In genomic region chr4:142248426-142248825, GRCm38 (mm10) we compare ENCODE assay signal across 8 mouse cellular contexts. TPM values are rescaled to one million over a fixed set of nuclear protein-coding genes. Genes with fewer than 3 reads are reported as not detected.
DNase-seq lines count a peak whose midpoint lies in the region; ATAC-seq and TF ChIP-seq lines count a peak whose summit lies in the region.

No protein-coding gene starts in this region.

- intact Hi-C loops in heart, postnatal 36 days (cut with DNase I): loop anchor here (1.0 to 5.0 kb wide), 6 partner anchors 41 to 774 kb away; no protein-coding TSS in a partner anchor

- TF ChIP-seq EP300 in MEL (IDR thresholded peaks at IDR 0.05; ENCODE audit: low read depth in 1 of 2, low read length in 2 of 2): no peak

- H3K9me3 ChIP-seq in MEL (replicated peaks; ENCODE audit: insufficient read depth, low read length): no peaks in the 10 kb centered on the region

- H3K79me2 ChIP-seq in MEL (ENCODE audit: control insufficient read depth, insufficient read depth, low read length, poor library complexity): no peaks in the 10 kb centered on the region

- no peaks in the 10 kb centered on the region for H3K4me1 ChIP-seq in MEL (ENCODE audit: control insufficient read depth in 1 of 2, insufficient read depth in 2 of 2, low read length in 2 of 2)

- no peak overlapping the region for H3K4me3 ChIP-seq in MEL (ENCODE audit: control insufficient read depth in 1 of 2, insufficient read depth in 1 of 2, low read depth in 2 of 2, low read length in 2 of 2)

- DNase-seq in MEL (ENCODE audit: low read depth, low spot score) (peak; percentile 27), MN1 (ENCODE audit: low spot score) (no peak)
- DNase-seq in brain, adult 2 months (ENCODE audit: low read depth, low spot score): peak; percentile 87
- DNase-seq in heart, postnatal 36 days: peak; percentile 82 to 94
- peak; percentile 76 to 96 for DNase-seq in layer of hippocampus, postnatal 25 days (ENCODE audit: extremely low spot score in 1 of 2, low spot score in 1 of 2)
- DNase-seq in right cerebral cortex, postnatal 36 days (ENCODE audit: low spot score in 2 of 2): peak; percentile 46 to 53

- H3K27ac ChIP-seq in MEL (ENCODE audit: control insufficient read depth, low read depth, low read length): no peak overlapping the region

- no peak overlapping the region for H3K9ac ChIP-seq in MEL (ENCODE audit: control insufficient read depth, low read depth, low read length, poor library complexity, severe bottlenecking)

- no peaks in the 10 kb centered on the region for H3K36me3 ChIP-seq in MEL (ENCODE audit: control insufficient read depth in 1 of 2, insufficient read depth in 2 of 2, low read length in 2 of 2)

- peak; percentile 57; the same call in 1 of the 2 replicates for ATAC-seq in erythroblast, adult 5-6 weeks (replicated peaks; ENCODE audit: low FRiP score, poor library complexity, severe bottlenecking)
- peak; percentile 85 for ATAC-seq in megakaryocyte progenitor cell, adult 5-6 weeks (replicated peaks; ENCODE audit: poor library complexity)

- no peak; the same call in 1 of the 2 replicates for TF ChIP-seq RAD21 in MEL (IDR thresholded peaks at IDR 0.05; ENCODE audit: low read depth, low read length)

- peak; percentile 33 to 68 (median 57) for TF ChIP-seq CTCF in MEL (IDR thresholded peaks at IDR 0.05 in 2 of 3, conservative IDR thresholded peaks at IDR 0.05 in 1 of 3; ENCODE audit: control insufficient read depth in 1 of 3, insufficient read depth in 1 of 3, low read depth in 2 of 3, low read length in 3 of 3, poor library complexity in 1 of 3, severe bottlenecking in 1 of 3)

- TF ChIP-seq POLR2A in MEL (IDR thresholded peaks at IDR 0.05; ENCODE audit: control insufficient read depth in 1 of 2, insufficient read depth in 1 of 2, low read depth in 1 of 2, low read length in 2 of 2, poor library complexity in 1 of 2): no peak

- no peaks in the 10 kb centered on the region for H3K27me3 ChIP-seq in MEL (ENCODE audit: control insufficient read depth in 1 of 2, insufficient read depth in 2 of 2, low read length in 2 of 2)

TF ChIP-seq in MEL, 35 proteins besides CTCF, POLR2A, EP300 and RAD21:
- TF ChIP-seq E2F4 (IDR thresholded peaks at IDR 0.05; ENCODE audit: borderline replicate concordance, low read depth, low read length) (no peak), KAT2A (conservative IDR thresholded peaks at IDR 0.05; ENCODE audit: low read depth, low read length) (no peak), UBTF (IDR thresholded peaks at IDR 0.05; ENCODE audit: borderline replicate concordance, insufficient read depth, low read depth, low read length) (no peak), NRF1 (IDR thresholded peaks at IDR 0.05; ENCODE audit: insufficient read depth, low read depth, low read length, poor library complexity, severe bottlenecking) (no peak), TCF12 (IDR thresholded peaks at IDR 0.05; ENCODE audit: low read depth, low read length) (no peak), BHLHE40 (IDR thresholded peaks at IDR 0.05; ENCODE audit: borderline replicate concordance, low read depth, low read length) (no peak), GABPA (IDR thresholded peaks at IDR 0.05; ENCODE audit: low read depth, low read length) (no peak), POLR2AphosphoS5 (IDR thresholded peaks at IDR 0.05; ENCODE audit: borderline replicate concordance, low read depth, low read length) (no peak)
TF ChIP-seq in MEL: peak in this region for 0.

RNA-seq across cellular contexts. Expression of gene Kazn, which starts 9.2 kb away (rescaled TPM):
- not detected in 2 replicates for total RNA-seq in MEL (2012; rRNA removed)
- polyA plus RNA-seq in MEL (2012; ENCODE audit: insufficient read depth in 1 of 2, insufficient read length in 2 of 2, low read depth in 1 of 2, low replicate concordance in 2 of 2, missing spikeins in 1 of 2): not detected
- not detected in 2 replicates for total RNA-seq in erythroblast, adult 5-6 weeks (2015; ENCODE audit: low replicate concordance)
- total RNA-seq in erythroblast, adult 5-6 weeks (2017; ENCODE audit: low replicate concordance): not detected in 2 replicates
- 1 to 10 TPM; 3.4 to 3.6 TPM for total RNA-seq in heart, postnatal 36 days (2021)
- total RNA-seq in layer of hippocampus, postnatal 25 days (2021): 10 to 100 TPM; 47.6 to 50.8 TPM
- total RNA-seq in megakaryocyte progenitor cell, adult 5-6 weeks (2015): 0.68 and 0.96 TPM in 2 replicates
- total RNA-seq in megakaryocyte progenitor cell, adult 5-6 weeks (2017): 1.2 and 1.6 TPM in 2 replicates

Comparison
In these comparisons a context has a peak if more than half of its experiments do, and no peak if none do; other contexts are left out.
1. RNA of gene Kazn, which starts 9.2 kb away (total RNA-seq): 47.6 to 50.8 TPM in layer of hippocampus, postnatal 25 days; 3.4 to 3.6 TPM in heart, postnatal 36 days, 0.68 to 1.6 TPM in megakaryocyte progenitor cell, adult 5-6 weeks, not detected in MEL and not detected in erythroblast, adult 5-6 weeks; every median in the first group is over 10 times any median in the second.